Mouse (Mus musculus) CH12.LX (cell line): ENCODE measurements around the gene Reck. TPM values are rescaled to one million over a fixed set of nuclear protein-coding genes. Genes with fewer than 3 reads are reported as not detected.

Experiments used
- DNase-seq: peaks from one replicate; pipeline ENCODE4 v3.0.0-alpha.2; 2013; ENCODE audit errors: extremely low read depth
- H3K27ac ChIP-seq: 2 replicates; pipeline ENCODE4 v1.5.1; 2012; ENCODE audit warnings: low read depth, mild to moderate bottlenecking, control low read depth, moderate library complexity; ENCODE audit not compliant: insufficient read depth
- H3K27me3 ChIP-seq: replicated peaks from 2 replicates; pipeline ENCODE3; 2012; ENCODE audit warnings: inconsistent platforms
- H3K36me3 ChIP-seq, 2 experiments: replicated peaks in 1 of 2; 2 replicates each; pipeline versions ENCODE3 to v1.6.1; 2012; ENCODE audit warnings: inconsistent platforms in 1 of 2, low read length in 1 of 2, mild to moderate bottlenecking in 1 of 2, mixed read lengths in 1 of 2, moderate library complexity in 1 of 2; ENCODE audit not compliant: control insufficient read depth in 1 of 2, insufficient read depth in 1 of 2
- H3K4me1 ChIP-seq, 2 experiments: 2 replicates each; pipeline ENCODE4 v1.6.1; 2012; ENCODE audit warnings: inconsistent platforms in 1 of 2, moderate library complexity in 1 of 2; ENCODE audit not compliant: insufficient read depth in 2 of 2, control insufficient read depth in 1 of 2
- H3K4me2 ChIP-seq: 2 replicates; pipeline ENCODE4 v1.6.1; 2012; ENCODE audit warnings: low read depth, mild to moderate bottlenecking, control low read depth; ENCODE audit not compliant: poor library complexity, insufficient read depth, severe bottlenecking
- H3K4me3 ChIP-seq, 3 experiments: fragments of 150-350 bp in 1 of 3; sonication (generic) in 1 of 3; replicated peaks in 1 of 3; 2 replicates each; pipeline versions ENCODE3 to v1.5.1; 2011 to 2012; ENCODE audit warnings: low read depth in 2 of 3, low read length in 2 of 3, mild to moderate bottlenecking in 2 of 3, moderate library complexity in 2 of 3, control low read depth in 1 of 3, improper control_type of control experiment in 1 of 3, inconsistent platforms in 1 of 3, mixed read lengths in 1 of 3; ENCODE audit not compliant: poor library complexity in 1 of 3
- H3K79me2 ChIP-seq: replicated peaks from 2 replicates; pipeline ENCODE4 v1.6.1; 2012; ENCODE audit warnings: mild to moderate bottlenecking, moderate library complexity; ENCODE audit not compliant: control insufficient read depth, poor library complexity, insufficient read depth, severe bottlenecking; ENCODE audit errors: extremely low read depth
- H3K9ac ChIP-seq: 2 replicates; pipeline ENCODE4 v1.6.1; 2012; ENCODE audit warnings: low read depth, mild to moderate bottlenecking, control low read depth, moderate library complexity; ENCODE audit not compliant: insufficient read depth
- H3K9me3 ChIP-seq: replicated peaks from 2 replicates; pipeline ENCODE3; 2012; ENCODE audit warnings: low read length, inconsistent platforms, mixed read lengths
- BHLHE40 ChIP-seq: IDR thresholded peaks from 2 replicates; pipeline ENCODE4 v1.6.1; 2011; ENCODE audit warnings: mild to moderate bottlenecking, low read depth, low read length, improper control_type of control experiment
- CHD1 ChIP-seq: IDR thresholded peaks from 2 replicates; pipeline ENCODE4 v1.6.1; 2012; ENCODE audit warnings: low read depth, low read length, improper control_type of control experiment, inconsistent platforms
- CHD2 ChIP-seq: IDR thresholded peaks from 2 replicates; pipeline ENCODE4 v1.6.1; 2011; ENCODE audit warnings: low read length, improper control_type of control experiment
- E2F4 ChIP-seq: IDR thresholded peaks from 2 replicates; pipeline ENCODE4 v1.6.1; 2011; ENCODE audit warnings: low read depth, low read length, improper control_type of control experiment; ENCODE audit not compliant: insufficient replicate concordance
- ELF1 ChIP-seq: IDR thresholded peaks from 2 replicates; pipeline ENCODE4 v1.6.1; 2014; ENCODE audit warnings: low read depth, mild to moderate bottlenecking, inconsistent platforms, low read length, improper control_type of control experiment
- GABPA ChIP-seq: IDR thresholded peaks from 2 replicates; pipeline ENCODE4 v1.6.1; 2012; ENCODE audit warnings: low read depth, low read length, improper control_type of control experiment, inconsistent platforms; ENCODE audit not compliant: insufficient replicate concordance
- HCFC1 ChIP-seq: IDR thresholded peaks from 2 replicates; pipeline ENCODE4 v1.6.1; 2012; ENCODE audit warnings: low read depth, mild to moderate bottlenecking, inconsistent platforms, low read length, improper control_type of control experiment
- IRF4 ChIP-seq: IDR thresholded peaks from 2 replicates; pipeline ENCODE4 v1.6.1; 2014; ENCODE audit warnings: low read depth, mild to moderate bottlenecking, inconsistent platforms, low read length, improper control_type of control experiment
- JUN ChIP-seq: IDR thresholded peaks from 2 replicates; pipeline ENCODE4 v1.6.1; 2011; ENCODE audit warnings: low read depth, mild to moderate bottlenecking, low read length, improper control_type of control experiment, moderate library complexity; ENCODE audit not compliant: insufficient read depth
- JUND ChIP-seq: conservative IDR thresholded peaks from 2 replicates; pipeline ENCODE4 v1.6.1; 2011; ENCODE audit warnings: low read depth, low read length, improper control_type of control experiment
- KAT2A ChIP-seq: IDR thresholded peaks from 2 replicates; pipeline ENCODE4 v1.6.1; 2012; ENCODE audit warnings: low read length, improper control_type of control experiment, inconsistent platforms; ENCODE audit not compliant: insufficient replicate concordance
- MAX ChIP-seq: IDR thresholded peaks from 2 replicates; pipeline ENCODE4 v1.6.1; 2011; ENCODE audit warnings: low read length, improper control_type of control experiment
- MEF2A ChIP-seq: IDR thresholded peaks from 2 replicates; pipeline ENCODE4 v1.6.1; 2014; ENCODE audit warnings: low read depth, mild to moderate bottlenecking, inconsistent platforms, low read length, improper control_type of control experiment, borderline replicate concordance
- MXI1 ChIP-seq: IDR thresholded peaks from 2 replicates; pipeline ENCODE4 v1.6.1; 2011; ENCODE audit warnings: mild to moderate bottlenecking, low read depth, low read length, improper control_type of control experiment
- MYC ChIP-seq: IDR thresholded peaks from 2 replicates; pipeline ENCODE4 v1.6.1; 2011; ENCODE audit warnings: low read depth, mild to moderate bottlenecking, improper control_type of control experiment, low read length
- NRF1 ChIP-seq: IDR thresholded peaks from 2 replicates; pipeline ENCODE4 v1.6.1; 2014; ENCODE audit warnings: low read depth, mild to moderate bottlenecking, inconsistent platforms, low read length, improper control_type of control experiment, moderate library complexity
- PAX5 ChIP-seq: IDR thresholded peaks from 2 replicates; pipeline ENCODE4 v1.6.1; 2012; ENCODE audit warnings: low read length, inconsistent platforms, mixed read lengths
- POLR2A ChIP-seq: IDR thresholded peaks from 2 replicates; pipeline ENCODE4 v1.6.1; 2011; ENCODE audit warnings: low read depth, mild to moderate bottlenecking, improper control_type of control experiment, low read length
- RAD21 ChIP-seq: IDR thresholded peaks from 2 replicates; pipeline ENCODE4 v1.6.1; 2011; ENCODE audit warnings: low read depth, mild to moderate bottlenecking, low read length, improper control_type of control experiment, moderate library complexity
- RCOR1 ChIP-seq: conservative IDR thresholded peaks from 2 replicates; pipeline ENCODE4 v1.6.1; 2012; ENCODE audit warnings: low read depth, mild to moderate bottlenecking, inconsistent platforms, low read length, improper control_type of control experiment
- SIN3A ChIP-seq: IDR thresholded peaks from 2 replicates; pipeline ENCODE4 v1.6.1; 2012; ENCODE audit warnings: low read length, improper control_type of control experiment, inconsistent platforms
- SMC3 ChIP-seq: IDR thresholded peaks from 2 replicates; pipeline ENCODE4 v1.6.1; 2011; ENCODE audit warnings: low read depth, low read length, improper control_type of control experiment
- TBP ChIP-seq: conservative IDR thresholded peaks from 2 replicates; pipeline ENCODE4 v1.6.1; 2011; ENCODE audit warnings: low read depth, low read length, improper control_type of control experiment
- TCF12 ChIP-seq: IDR thresholded peaks from 2 replicates; pipeline ENCODE4 v1.6.1; 2014; ENCODE audit warnings: low read depth, mild to moderate bottlenecking, inconsistent platforms, low read length, improper control_type of control experiment
- UBTF ChIP-seq: IDR thresholded peaks from 2 replicates; pipeline ENCODE4 v1.6.1; 2012; ENCODE audit warnings: low read depth, mild to moderate bottlenecking, inconsistent platforms, low read length, improper control_type of control experiment, moderate library complexity
- ZKSCAN1 ChIP-seq: IDR thresholded peaks from 2 replicates; pipeline ENCODE4 v1.6.1; 2012; ENCODE audit warnings: low read depth, inconsistent platforms, low read length, improper control_type of control experiment, borderline replicate concordance
- ZMIZ1 ChIP-seq: IDR thresholded peaks from 2 replicates; pipeline ENCODE4 v1.6.1; 2012; ENCODE audit warnings: low read depth, mild to moderate bottlenecking, inconsistent platforms, low read length, improper control_type of control experiment
- ZNF384 ChIP-seq: IDR thresholded peaks from 2 replicates; pipeline ENCODE4 v1.6.1; 2012; ENCODE audit warnings: low read depth, low read length, improper control_type of control experiment, inconsistent platforms
- dilution Hi-C: fragments of 300-500 bp; cut with MboI; formaldehyde crosslinking; loops from 2 replicates; pipeline ENCODE4 v1.14.3; 2020; ENCODE audit warnings: low sequenced_read_pairs; ENCODE audit not compliant: extremely low pct_unique_long_range_greater_than_20kb, extremely low pct_ligation_motif_present
- in situ Hi-C: fragments of 300-500 bp; cut with MboI; formaldehyde crosslinking; loops from 3 replicates; pipeline ENCODE4 v1.14.3; 2019; ENCODE audit warnings: low sequenced_read_pairs, low pct_ligation_motif_present, low pct_unique_long_range_greater_than_20kb, mixed read lengths
- polyA plus RNA-seq: library from polyadenylated mRNA; unstranded; fragments of >175 nt; gene quantifications from 2 replicates; pipeline ENCODE4 v1.2.1, GENCODE M21; 2012; ENCODE audit warnings: low read depth; ENCODE audit not compliant: insufficient read length
- total RNA-seq, 2 experiments: library from RNA; depleted of rRNA; stranded (reverse); fragments of 300-350 nt in 1 of 2; fragments of >200 nt in 1 of 2; gene quantifications; 2 replicates each; pipeline ENCODE4 v1.2.3; 2012 to 2014

Gene Reck
- total and polyA plus RNA-seq, 3 experiments = 0.44 to 1.8 (median 0.68) TPM

DNA sequence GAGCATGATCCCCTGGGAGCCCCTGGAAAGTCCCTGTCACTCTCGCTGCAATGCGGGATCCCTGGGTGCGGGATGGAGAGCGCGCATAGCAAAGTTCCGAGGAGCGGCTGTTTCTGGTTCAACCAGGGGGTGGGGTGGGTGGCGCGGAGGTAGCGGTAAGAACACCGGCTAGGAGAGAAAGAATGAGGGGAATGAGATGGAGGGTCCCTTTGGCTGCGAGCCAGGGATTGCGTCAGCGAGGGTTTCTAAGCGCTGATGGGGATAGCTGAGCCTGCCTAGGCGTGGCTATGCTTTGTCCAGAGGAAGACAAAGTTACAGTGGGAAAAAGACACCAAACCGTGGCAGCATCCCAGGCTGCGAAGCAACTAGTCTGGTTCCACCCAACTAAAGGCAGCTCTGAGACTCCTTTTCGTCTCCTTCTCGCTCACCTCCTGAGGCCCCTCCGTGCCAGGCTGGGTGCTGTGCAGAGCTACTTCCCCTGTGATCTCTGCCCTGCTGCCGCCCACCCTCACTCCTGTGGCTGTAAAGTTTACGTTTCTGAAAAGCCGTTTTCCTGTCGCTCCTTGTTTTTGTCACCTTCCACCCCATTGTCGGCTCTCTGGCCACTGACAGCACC lies 82.6 kb downstream of the Reck start:
- peak overlapping the region; percentile 95 for H3K27ac ChIP-seq
- dilution Hi-C loops (no loop called here), in situ Hi-C loops (loop anchor here (5.0 kb wide), 1 partner anchor 36 kb away; no protein-coding TSS in a partner anchor)

DNA sequence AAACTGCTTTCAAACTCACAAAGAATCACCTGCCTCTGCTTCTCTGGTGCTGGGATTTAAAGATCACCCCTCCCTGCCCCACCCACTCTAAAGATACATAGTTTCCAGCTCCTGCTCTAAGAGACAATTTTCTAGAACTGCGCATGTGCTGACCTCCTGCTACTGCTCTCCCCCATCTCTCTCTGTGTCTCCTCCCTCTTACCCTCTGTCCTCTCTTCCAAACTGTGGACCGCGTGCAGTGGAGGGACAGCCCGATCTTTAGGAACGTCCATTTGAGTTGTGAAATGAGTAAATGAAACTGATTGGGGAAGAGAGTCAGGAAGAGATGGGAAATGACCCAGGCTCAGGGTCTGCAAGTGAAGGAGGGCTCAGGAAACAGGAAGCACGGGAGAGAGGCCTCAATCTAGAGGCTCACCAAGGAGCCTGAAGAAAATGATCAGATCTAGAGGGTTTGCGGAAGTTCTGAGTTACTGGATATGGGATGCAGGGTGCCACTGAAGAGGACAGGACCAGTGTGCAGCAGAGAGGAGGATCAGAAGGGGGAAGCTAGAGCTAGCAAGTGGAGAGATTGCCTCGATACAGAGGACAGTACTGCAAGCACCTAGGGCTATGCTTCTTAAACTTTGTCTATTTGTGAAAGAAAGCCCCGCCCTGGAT lies 84.3 kb downstream of the Reck start:
- Histone ChIP-seq H3K79me2 (peaks cover 16% of the 10 kb centered on the region), H3K27me3 (no peaks in the 10 kb centered on the region), H3K36me3 (peaks cover 0 to 29% of the 10 kb centered on the region in 2 experiments), H3K4me1 (peaks cover 8 to 59% of the 10 kb centered on the region in 2 experiments; a peak in 3 of 4 replicates), H3K9ac (peak overlapping the region; percentile 68), H3K27ac (peak overlapping the region; percentile 65), H3K4me3 (peak overlapping the region; percentile 48 to 91 (median 69)), H3K4me2 (peak overlapping the region; percentile 100), H3K9me3 (no peaks in the 10 kb centered on the region)
- dilution Hi-C loops = no loop called here
- peak; percentile 89 for DNase-seq
- in situ Hi-C loops = loop anchor here (5.0 kb wide), 1 partner anchor 37 kb away; no protein-coding TSS in a partner anchor
- TF ChIP-seq KAT2A (no peak), MAX (peak; percentile 34; the same call in 1 of the 2 replicates), RAD21 (no peak), TCF12 (no peak), NRF1 (peak; percentile 78), POLR2A (peak; percentile 73), ELF1 (peak; percentile 69), SMC3 (no peak), CHD1 (peak; percentile 62; the same call in 1 of the 2 replicates), MYC (0 out of 2 replicates have a peak, but pooled peaks have one; percentile 34), PAX5 (no peak), GABPA (no peak), SIN3A (peak; percentile 83), RCOR1 (no peak), IRF4 (peak; percentile 50; the same call in 1 of the 2 replicates), E2F4 (no peak), ZNF384 (no peak), TBP (peak; percentile 28; the same call in 1 of the 2 replicates), MXI1 (peak; percentile 53), JUND (no peak), MEF2A (no peak; the same call in 1 of the 2 replicates), UBTF (no peak; the same call in 1 of the 2 replicates), HCFC1 (no peak)

More for the DNA sequence above, 82.6 kb downstream of the Reck start:
- Histone ChIP-seq H3K79me2 (peaks cover 16% of the 10 kb centered on the region), H3K4me2 (peak overlapping the region; percentile 100), H3K4me1 (peaks cover 2 to 43% of the 10 kb centered on the region in 2 experiments; a peak in 3 of 4 replicates), H3K27me3 (no peaks in the 10 kb centered on the region), H3K36me3 (peaks cover 0 to 21% of the 10 kb centered on the region in 2 experiments), H3K9ac (peak overlapping the region; percentile 72), H3K4me3 (peak overlapping the region; percentile 69 to 91 (median 77)), H3K9me3 (no peaks in the 10 kb centered on the region)
- DNase-seq = no peak
- TF ChIP-seq ZMIZ1 (no peak), SMC3 (peak; percentile 25; the same call in 1 of the 2 replicates), CHD1 (peak; percentile 56; the same call in 1 of the 2 replicates), JUN (peak; percentile 26; the same call in 1 of the 2 replicates), MEF2A (no peak), PAX5 (no peak), ZNF384 (no peak), IRF4 (0 out of 2 replicates have a peak, but pooled peaks have one; percentile 17), KAT2A (no peak), ZKSCAN1 (no peak), TBP (no peak), ELF1 (no peak), BHLHE40 (no peak), CHD2 (0 out of 2 replicates have a peak, but pooled peaks have one; percentile 4), MYC (peak; percentile 50; the same call in 1 of the 2 replicates), GABPA (no peak), POLR2A (no peak)
